Mouse (Mus musculus): ENCODE measurements around the gene Ptma. TPM values are rescaled to one million over a fixed set of nuclear protein-coding genes. Genes with fewer than 3 reads are reported as not detected.

Gene Ptma
- polyA plus RNA-seq, 1 experiment from 2014 or later: 2,326 TPM

GRCm38 (mm10) chr1:86555665-86556064 is 29.1 kb downstream of the Ptma start:
- no peaks in the 10 kb centered on the region for H3K27me3 ChIP-seq
- CTCF ChIA-PET: interaction anchor here (0.8 to 1.7 kb wide), 4 partner anchors 8 to 22 kb away, joined by 3 to 5 read pairs (median 3); no protein-coding TSS in a partner anchor
- DNase-seq (ENCODE audit: low read depth, low spot score) (no peak), ATAC-seq (no peak)
- POLR2A ChIA-PET: interaction anchor here (1.1 kb wide), 1 partner anchor 11 kb away, joined by 3 read pairs; no protein-coding TSS in a partner anchor
- in situ Hi-C loops (cut with MboI; ENCODE audit: low pct_unique_long_range_greater_than_20kb): no loop called here
- no peak for TF ChIP-seq CTCF (IDR thresholded peaks at IDR 0.05)

GRCm38 (mm10) chr1:86557872-86558271 is 31.3 kb downstream of the Ptma start:
- CTCF ChIA-PET: no interaction called here
- H3K27me3 ChIP-seq: no peaks in the 10 kb centered on the region
- no peak for TF ChIP-seq CTCF (IDR thresholded peaks at IDR 0.05)
- POLR2A ChIA-PET: no interaction called here
- in situ Hi-C loops (cut with MboI; ENCODE audit: low pct_unique_long_range_greater_than_20kb): no loop called here
- DNase-seq (ENCODE audit: low read depth, low spot score) (no peak), ATAC-seq (no peak)

GRCm38 (mm10) chr1:86559232-86559631 is 32.7 kb downstream of the Ptma start:
- H3K27me3 ChIP-seq: no peaks in the 10 kb centered on the region
- in situ Hi-C loops (cut with MboI; ENCODE audit: low pct_unique_long_range_greater_than_20kb): no loop called here
- CTCF ChIA-PET: interaction anchor here (1.0 kb wide), 1 partner anchor 10 kb away, joined by 3 read pairs; no protein-coding TSS in a partner anchor
- POLR2A ChIA-PET: no interaction called here
- ATAC-seq (no peak), DNase-seq (ENCODE audit: low read depth, low spot score) (no peak)
- no peak for TF ChIP-seq CTCF (IDR thresholded peaks at IDR 0.05)

- CTCF ChIA-PET: no interaction called here
- no peak for TF ChIP-seq CTCF (IDR thresholded peaks at IDR 0.05)
- ATAC-seq: no peak
Measured at GRCm38 (mm10) chr1:86562663-86563062, 36.1 kb downstream of the Ptma start.

GRCm38 (mm10) chr1:86568409-86568808 is 41.9 kb downstream of the Ptma start:
- POLR2A ChIA-PET: interaction anchor here (0.6 to 0.7 kb wide), 2 partner anchors 19 to 744 kb away, joined by 3 read pairs; no protein-coding TSS in a partner anchor
- no peak for TF ChIP-seq CTCF (IDR thresholded peaks at IDR 0.05)
- in situ Hi-C loops (cut with MboI; ENCODE audit: low pct_unique_long_range_greater_than_20kb): no loop called here

More at GRCm38 (mm10) chr1:86562663-86563062, 36.1 kb downstream of the Ptma start:
- POLR2A ChIA-PET: interaction anchor here (1.0 kb wide), 1 partner anchor 8 kb away, joined by 3 read pairs; no protein-coding TSS in a partner anchor
- in situ Hi-C loops (cut with MboI; ENCODE audit: low pct_unique_long_range_greater_than_20kb): no loop called here
- H3K27me3 ChIP-seq: no peaks in the 10 kb centered on the region
- no peak for DNase-seq (ENCODE audit: low read depth, low spot score)

GRCm38 (mm10) chr1:86569292-86569860 is 42.9 kb downstream of the Ptma start:
- ChIA-PET POLR2A (no interaction called here), CTCF (interaction anchor here (0.8 to 2.9 kb wide), 2 partner anchors 11 to 17 kb away, joined by 3 to 9 read pairs; no protein-coding TSS in a partner anchor)
- no peak for TF ChIP-seq CTCF (IDR thresholded peaks at IDR 0.05)
- ATAC-seq (no peak), DNase-seq (ENCODE audit: low read depth, low spot score) (no peak)
- no peaks in the 10 kb centered on the region for H3K27me3 ChIP-seq
- in situ Hi-C loops (cut with MboI; ENCODE audit: low pct_unique_long_range_greater_than_20kb): no loop called here

More at GRCm38 (mm10) chr1:86568409-86568808, 41.9 kb downstream of the Ptma start:
- ATAC-seq (no peak), DNase-seq (ENCODE audit: low read depth, low spot score) (no peak)
- CTCF ChIA-PET: interaction anchor here (0.8 to 2.9 kb wide), 2 partner anchors 10 to 16 kb away, joined by 3 to 9 read pairs; no protein-coding TSS in a partner anchor
- H3K27me3 ChIP-seq: no peaks in the 10 kb centered on the region

GRCm38 (mm10) chr1:86571381-86571780 is 44.9 kb downstream of the Ptma start:
- ChIA-PET CTCF (interaction anchor here (1.2 kb wide), 1 partner anchor 10 kb away, joined by 4 read pairs; no protein-coding TSS in a partner anchor), POLR2A (no interaction called here)
- H3K27me3 ChIP-seq: no peaks in the 10 kb centered on the region
- TF ChIP-seq CTCF (IDR thresholded peaks at IDR 0.05): no peak
- in situ Hi-C loops (cut with MboI; ENCODE audit: low pct_unique_long_range_greater_than_20kb): no loop called here
- no peak for DNase-seq (ENCODE audit: low read depth, low spot score)
- ATAC-seq: no peak

- CTCF ChIA-PET: no interaction called here
- H3K27me3 ChIP-seq: no peaks in the 10 kb centered on the region
- in situ Hi-C loops (cut with MboI; ENCODE audit: low pct_unique_long_range_greater_than_20kb): no loop called here
- ATAC-seq: no peak
- no peak for DNase-seq (ENCODE audit: low read depth, low spot score)
- no peak for TF ChIP-seq CTCF (IDR thresholded peaks at IDR 0.05)
- POLR2A ChIA-PET: no interaction called here
Measured at GRCm38 (mm10) chr1:86571941-86572340, 45.4 kb downstream of the Ptma start.

Other genes with a start within 250 kb of the Ptma start
- gene B3gnt7, start 223.9 kb upstream of the Ptma start, polyA plus RNA-seq (2021): 0.14 TPM
- 419 TPM for gene Ncl, start 167.3 kb upstream of the Ptma start, polyA plus RNA-seq (2021)
- gene Nmur1, start 100.5 kb upstream of the Ptma start, polyA plus RNA-seq (2021): not detected
- not detected for gene Tex44, start 100.4 kb upstream of the Ptma start, polyA plus RNA-seq (2021)
- gene Pde6d, start 55.9 kb downstream of the Ptma start, polyA plus RNA-seq (2021): 59.7 TPM
- gene Cops7b, start 56.2 kb downstream of the Ptma start, polyA plus RNA-seq (2021): 23.1 TPM
- 0.14 TPM for gene Nppc, start 143.8 kb downstream of the Ptma start, polyA plus RNA-seq (2021)
- 15.2 TPM for gene Dis3l2, start 177.1 kb downstream of the Ptma start, polyA plus RNA-seq (2021)